Mouse (Mus musculus): ENCODE measurements around the gene Mylk4. TPM values are rescaled to one million over a fixed set of nuclear protein-coding genes. Genes with fewer than 3 reads are reported as not detected.

Gene Mylk4
- total and polyA plus RNA-seq, 2 experiments from 2014 or later: 0.31 TPM; not detected in 1

- Histone ChIP-seq H3K27ac (ENCODE audit: low read depth, low read length) (no peak overlapping the region), H3K4me2 (ENCODE audit: low read depth, low read length, poor library complexity, severe bottlenecking) (no peak overlapping the region), H3K27me3 (ENCODE audit: insufficient read depth, low read length) (no peaks in the 10 kb centered on the region), H3K4me1 (ENCODE audit: insufficient read depth, low read length) (no peaks in the 10 kb centered on the region), H3K4me3 (ENCODE audit: low read depth, low read length) (no peak overlapping the region), H3K9ac (replicated peaks; ENCODE audit: low read length, poor library complexity, severe bottlenecking) (no peak overlapping the region), H3K9me3 (ENCODE audit: low read length) (no peaks in the 10 kb centered on the region), H3K36me3 (ENCODE audit: insufficient read depth, low read length) (no peaks in the 10 kb centered on the region)
- WGBS: 92% methylated on average over 4 of the region's 4 CpGs
- ATAC-seq (ENCODE audit: low FRiP score) (no peak), DNase-seq (ENCODE audit: low spot score) (no peak)
- no peak for TF ChIP-seq CTCF (IDR thresholded peaks at IDR 0.05)
Observed at GRCm38 (mm10) chr13:32721717-32722116, 62.0 kb downstream of the Mylk4 start.

- WGBS: 67% methylated on average over 3 of the region's 3 CpGs
- Histone ChIP-seq H3K36me3 (ENCODE audit: insufficient read depth, low read length) (no peaks in the 10 kb centered on the region), H3K4me2 (ENCODE audit: low read depth, low read length, poor library complexity, severe bottlenecking) (no peak overlapping the region), H3K27ac (ENCODE audit: low read depth, low read length) (no peak overlapping the region), H3K4me1 (ENCODE audit: insufficient read depth, low read length) (no peaks in the 10 kb centered on the region), H3K4me3 (ENCODE audit: low read depth, low read length) (no peak overlapping the region), H3K9ac (replicated peaks; ENCODE audit: low read length, poor library complexity, severe bottlenecking) (no peak overlapping the region), H3K27me3 (ENCODE audit: insufficient read depth, low read length) (no peaks in the 10 kb centered on the region), H3K9me3 (ENCODE audit: low read length) (no peaks in the 10 kb centered on the region)
- no peak for ATAC-seq (ENCODE audit: low FRiP score)
- no peak for TF ChIP-seq CTCF (IDR thresholded peaks at IDR 0.05)
- no peak for DNase-seq (ENCODE audit: low spot score)
Observed at GRCm38 (mm10) chr13:32719284-32719683, 64.5 kb downstream of the Mylk4 start.

- 82% methylated on average over 5 of the region's 5 CpGs for WGBS
- H3K27ac ChIP-seq (ENCODE audit: low read depth, low read length): no peak overlapping the region
- DNase-seq (ENCODE audit: low spot score): no peak
- no peaks in the 10 kb centered on the region for H3K4me1 ChIP-seq (ENCODE audit: insufficient read depth, low read length)
- no peak overlapping the region for H3K4me3 ChIP-seq (ENCODE audit: low read depth, low read length)
- H3K9me3 ChIP-seq (ENCODE audit: low read length): no peaks in the 10 kb centered on the region
- no peak overlapping the region for H3K9ac ChIP-seq (replicated peaks; ENCODE audit: low read length, poor library complexity, severe bottlenecking)
- no peaks in the 10 kb centered on the region for H3K36me3 ChIP-seq (ENCODE audit: insufficient read depth, low read length)
- ATAC-seq (ENCODE audit: low FRiP score): no peak
- TF ChIP-seq CTCF (IDR thresholded peaks at IDR 0.05): no peak
- H3K27me3 ChIP-seq (ENCODE audit: insufficient read depth, low read length): no peaks in the 10 kb centered on the region
- H3K4me2 ChIP-seq (ENCODE audit: low read depth, low read length, poor library complexity, severe bottlenecking): no peak overlapping the region
Observed at GRCm38 (mm10) chr13:32717709-32718108, 66.0 kb downstream of the Mylk4 start.

GRCm38 (mm10) chr13:32712568-32712967, 71.2 kb downstream of the Mylk4 start:
- TF ChIP-seq CTCF (IDR thresholded peaks at IDR 0.05): no peak
- H3K4me3 ChIP-seq (ENCODE audit: low read depth, low read length): no peak overlapping the region
- no peaks in the 10 kb centered on the region for H3K27me3 ChIP-seq (ENCODE audit: insufficient read depth, low read length)
- H3K4me1 ChIP-seq (ENCODE audit: insufficient read depth, low read length): no peaks in the 10 kb centered on the region
- no peak overlapping the region for H3K27ac ChIP-seq (ENCODE audit: low read depth, low read length)
- 91% methylated on average over 3 of the region's 3 CpGs for WGBS
- no peaks in the 10 kb centered on the region for H3K9me3 ChIP-seq (ENCODE audit: low read length)
- no peaks in the 10 kb centered on the region for H3K36me3 ChIP-seq (ENCODE audit: insufficient read depth, low read length)
- H3K4me2 ChIP-seq (ENCODE audit: low read depth, low read length, poor library complexity, severe bottlenecking): no peak overlapping the region
- no peak for ATAC-seq (ENCODE audit: low FRiP score)
- no peak overlapping the region for H3K9ac ChIP-seq (replicated peaks; ENCODE audit: low read length, poor library complexity, severe bottlenecking)
- DNase-seq (ENCODE audit: low spot score): no peak

- TF ChIP-seq CTCF (IDR thresholded peaks at IDR 0.05): no peak
- no peaks in the 10 kb centered on the region for H3K36me3 ChIP-seq (ENCODE audit: insufficient read depth, low read length)
- no peak overlapping the region for H3K4me2 ChIP-seq (ENCODE audit: low read depth, low read length, poor library complexity, severe bottlenecking)
- no peaks in the 10 kb centered on the region for H3K9me3 ChIP-seq (ENCODE audit: low read length)
- H3K9ac ChIP-seq (replicated peaks; ENCODE audit: low read length, poor library complexity, severe bottlenecking): no peak overlapping the region
- ATAC-seq (ENCODE audit: low FRiP score): no peak
- H3K4me3 ChIP-seq (ENCODE audit: low read depth, low read length): no peak overlapping the region
- no peak for DNase-seq (ENCODE audit: low spot score)
- 92% methylated on average over 2 of the region's 2 CpGs for WGBS
- no peaks in the 10 kb centered on the region for H3K4me1 ChIP-seq (ENCODE audit: insufficient read depth, low read length)
- no peaks in the 10 kb centered on the region for H3K27me3 ChIP-seq (ENCODE audit: insufficient read depth, low read length)
- H3K27ac ChIP-seq (ENCODE audit: low read depth, low read length): no peak overlapping the region
Observed at GRCm38 (mm10) chr13:32707894-32708293, 75.9 kb downstream of the Mylk4 start.

- Histone ChIP-seq H3K36me3 (ENCODE audit: insufficient read depth, low read length) (no peaks in the 10 kb centered on the region), H3K9me3 (ENCODE audit: low read length) (no peaks in the 10 kb centered on the region), H3K27me3 (ENCODE audit: insufficient read depth, low read length) (no peaks in the 10 kb centered on the region), H3K4me1 (ENCODE audit: insufficient read depth, low read length) (no peaks in the 10 kb centered on the region), H3K27ac (ENCODE audit: low read depth, low read length) (no peak overlapping the region), H3K9ac (replicated peaks; ENCODE audit: low read length, poor library complexity, severe bottlenecking) (no peak overlapping the region), H3K4me3 (ENCODE audit: low read depth, low read length) (no peak overlapping the region), H3K4me2 (ENCODE audit: low read depth, low read length, poor library complexity, severe bottlenecking) (no peak overlapping the region)
- 55% methylated on average over 10 of the region's 10 CpGs for WGBS
- TF ChIP-seq CTCF (IDR thresholded peaks at IDR 0.05): no peak
- DNase-seq (ENCODE audit: low spot score) (no peak), ATAC-seq (ENCODE audit: low FRiP score) (peak; percentile 58; the same call in 1 of the 2 replicates)
Observed at GRCm38 (mm10) chr13:32706651-32707288, 77.0 kb downstream of the Mylk4 start.
